Comparison of ENCODE assay signal across 8 mouse cellular contexts in the genomic region with DNA sequence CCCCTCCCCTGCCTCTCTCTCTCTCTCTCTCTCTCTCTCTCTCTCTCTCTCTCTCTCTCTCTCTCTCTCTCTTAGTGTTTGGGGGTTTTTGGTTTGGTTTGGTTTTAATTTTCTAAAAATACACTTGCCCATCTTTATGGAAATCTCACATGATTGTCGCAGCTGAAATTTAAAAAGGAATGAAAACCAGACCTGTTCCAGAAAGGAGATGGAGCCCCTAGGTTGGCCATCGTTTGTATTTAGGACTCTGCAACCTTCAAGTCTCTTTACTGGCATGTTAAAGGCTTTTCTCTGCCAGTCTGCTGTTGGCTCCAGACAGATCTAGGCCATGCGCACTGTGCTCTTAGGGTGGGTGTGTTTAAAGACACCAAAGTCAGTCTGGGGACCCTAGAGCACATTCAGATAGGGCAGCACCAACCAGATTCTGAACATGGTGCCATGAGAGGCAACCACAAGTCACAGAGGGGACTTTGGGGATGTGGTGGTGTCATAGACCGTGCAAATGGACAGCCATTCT.
DNase-seq lines count a peak whose midpoint lies in the region; ATAC-seq and TF ChIP-seq lines count a peak whose summit lies in the region.

No protein-coding gene starts in this region.

- 66% methylated on average over 4 of the region's 4 CpGs for WGBS in hindbrain, embryonic 10.5 days
- 58% methylated on average over 4 of the region's 4 CpGs for WGBS in hindbrain, embryonic 11.5 days
- 40% methylated on average over 4 of the region's 4 CpGs for WGBS in forebrain, postnatal 0 days
- WGBS in midbrain, embryonic 15.5 days: 53% methylated on average over 4 of the region's 4 CpGs

- no peaks in the 10 kb centered on the region for H3K36me3 ChIP-seq in hindbrain, embryonic 10.5 days
- no peaks in the 10 kb centered on the region for H3K36me3 ChIP-seq in hindbrain, embryonic 11.5 days (ENCODE audit: control insufficient read depth, insufficient read depth, low read length)
- H3K36me3 ChIP-seq in forebrain, postnatal 0 days (ENCODE audit: insufficient read depth): no peaks in the 10 kb centered on the region
- no peaks in the 10 kb centered on the region for H3K36me3 ChIP-seq in midbrain, embryonic 15.5 days (replicated peaks)

- H3K27ac ChIP-seq in hindbrain, embryonic 10.5 days: no peak overlapping the region
- H3K27ac ChIP-seq in hindbrain, embryonic 11.5 days (ENCODE audit: low read depth, low read length): no peak overlapping the region
- peak overlapping the region; percentile 54; the same call in 1 of the 2 replicates for H3K27ac ChIP-seq in forebrain, postnatal 0 days (ENCODE audit: low read depth, low read length)
- H3K27ac ChIP-seq in midbrain, embryonic 15.5 days: peak overlapping the region; percentile 36; the same call in 1 of the 2 replicates

- ATAC-seq in hindbrain, embryonic 11.5 days (ENCODE audit: low FRiP score): no peak
- ATAC-seq in forebrain, postnatal 0 days: peak; percentile 41
- ATAC-seq in midbrain, embryonic 15.5 days (replicated peaks): peak; percentile 62

- no peak for DNase-seq in hindbrain, embryonic 10.5 days (ENCODE audit: low spot score)
- no peak for DNase-seq in hindbrain, embryonic 11.5 days (ENCODE audit: low spot score)
- DNase-seq in cerebellum, adult 8-10 months: peak; percentile 15
- DNase-seq in forebrain, postnatal 0 days: peak; percentile 59
- DNase-seq in spleen, postnatal 10 days (ENCODE audit: low spot score in 2 of 2): no peak
- DNase-seq in yolk sac, embryonic 10.5 days (ENCODE audit: low spot score): no peak
- DNase-seq in left cerebral cortex, adult 18-20 months (ENCODE audit: low spot score in 2 of 2): no peak

- peaks cover 6% of the 10 kb centered on the region; the same call in 1 of the 2 replicates for H3K4me1 ChIP-seq in hindbrain, embryonic 10.5 days (replicated peaks)
- no peaks in the 10 kb centered on the region for H3K4me1 ChIP-seq in hindbrain, embryonic 11.5 days (replicated peaks; ENCODE audit: control insufficient read depth, insufficient read depth, low read length)
- H3K4me1 ChIP-seq in forebrain, postnatal 0 days (ENCODE audit: insufficient read depth): no peaks in the 10 kb centered on the region; the same call in 1 of the 2 replicates
- 0 out of 2 replicates have a peak, but pooled peaks cover 4% of the 10 kb centered on the region for H3K4me1 ChIP-seq in midbrain, embryonic 15.5 days

- H3K27me3 ChIP-seq in hindbrain, embryonic 10.5 days (ENCODE audit: insufficient read depth, poor library complexity, severe bottlenecking): peaks cover 7% of the 10 kb centered on the region; the same call in 1 of the 2 replicates
- no peaks in the 10 kb centered on the region for H3K27me3 ChIP-seq in hindbrain, embryonic 11.5 days (ENCODE audit: control insufficient read depth, insufficient read depth, low read length)
- H3K27me3 ChIP-seq in forebrain, postnatal 0 days (ENCODE audit: insufficient read depth, low read length): no peaks in the 10 kb centered on the region
- H3K27me3 ChIP-seq in midbrain, embryonic 15.5 days (replicated peaks): no peaks in the 10 kb centered on the region

- H3K4me2 ChIP-seq in hindbrain, embryonic 11.5 days (replicated peaks; ENCODE audit: low read depth, low read length): no peak overlapping the region
- H3K4me2 ChIP-seq in forebrain, postnatal 0 days (ENCODE audit: low read depth): peak overlapping the region; percentile 68
- peak overlapping the region; percentile 61 for H3K4me2 ChIP-seq in midbrain, embryonic 15.5 days

- peak overlapping the region; percentile 56 for H3K4me3 ChIP-seq in hindbrain, embryonic 10.5 days
- H3K4me3 ChIP-seq in hindbrain, embryonic 11.5 days (ENCODE audit: low read depth, low read length): no peak overlapping the region
- H3K4me3 ChIP-seq in forebrain, postnatal 0 days (ENCODE audit: low read depth, low read length): peak overlapping the region; percentile 42
- H3K4me3 ChIP-seq in midbrain, embryonic 15.5 days: peak overlapping the region; percentile 42; the same call in 1 of the 2 replicates

- no peaks in the 10 kb centered on the region for H3K9me3 ChIP-seq in hindbrain, embryonic 10.5 days
- H3K9me3 ChIP-seq in hindbrain, embryonic 11.5 days (ENCODE audit: control insufficient read depth, low read length): no peaks in the 10 kb centered on the region
- H3K9me3 ChIP-seq in forebrain, postnatal 0 days (ENCODE audit: low read length): no peaks in the 10 kb centered on the region
- no peaks in the 10 kb centered on the region for H3K9me3 ChIP-seq in midbrain, embryonic 15.5 days

- H3K9ac ChIP-seq in hindbrain, embryonic 11.5 days (ENCODE audit: low read depth, low read length): no peak overlapping the region
- H3K9ac ChIP-seq in forebrain, postnatal 0 days: peak overlapping the region; percentile 56; the same call in 1 of the 2 replicates
- H3K9ac ChIP-seq in midbrain, embryonic 15.5 days: no peak overlapping the region

- TF ChIP-seq CTCF in forebrain, postnatal 0 days (IDR thresholded peaks at IDR 0.05; ENCODE audit: low read depth): no peak

Comparison
In these comparisons a context has a peak if more than half of its experiments do, and no peak if none do; other contexts are left out.
1. DNase-seq: peak in cerebellum, adult 8-10 months (single experiment) and forebrain, postnatal 0 days (single experiment); none in hindbrain, embryonic 10.5 days (single experiment), hindbrain, embryonic 11.5 days (single experiment), spleen, postnatal 10 days (0 of 2), yolk sac, embryonic 10.5 days (single experiment) and left cerebral cortex, adult 18-20 months (0 of 2).
2. H3K27ac ChIP-seq: peak in forebrain, postnatal 0 days (single experiment) and midbrain, embryonic 15.5 days (single experiment); none in hindbrain, embryonic 10.5 days (single experiment) and hindbrain, embryonic 11.5 days (single experiment).